Mouse (Mus musculus) kidney, adult 9 months (tissue): ENCODE results near the gene Espl1.
A peak's percentile ranks its signal among the peaks of the same experiment; 100 is the strongest.

Source experiments
- DNase-seq: peaks from one replicate; pipeline ENCODE4 v3.0.0; 2022

Espl1 gene

GRCm38 (mm10) chr15:102295633-102296367 lies at the start of gene Espl1:
Espl1 (plus strand) TSS chr15:102296266.
- peak; percentile 96 for DNase-seq

- DNase-seq, result peak; percentile 98
These were observed 49.2 kb upstream of the Espl1 start for GRCm38 (mm10) chr15:102246866-102247251.

DNA sequence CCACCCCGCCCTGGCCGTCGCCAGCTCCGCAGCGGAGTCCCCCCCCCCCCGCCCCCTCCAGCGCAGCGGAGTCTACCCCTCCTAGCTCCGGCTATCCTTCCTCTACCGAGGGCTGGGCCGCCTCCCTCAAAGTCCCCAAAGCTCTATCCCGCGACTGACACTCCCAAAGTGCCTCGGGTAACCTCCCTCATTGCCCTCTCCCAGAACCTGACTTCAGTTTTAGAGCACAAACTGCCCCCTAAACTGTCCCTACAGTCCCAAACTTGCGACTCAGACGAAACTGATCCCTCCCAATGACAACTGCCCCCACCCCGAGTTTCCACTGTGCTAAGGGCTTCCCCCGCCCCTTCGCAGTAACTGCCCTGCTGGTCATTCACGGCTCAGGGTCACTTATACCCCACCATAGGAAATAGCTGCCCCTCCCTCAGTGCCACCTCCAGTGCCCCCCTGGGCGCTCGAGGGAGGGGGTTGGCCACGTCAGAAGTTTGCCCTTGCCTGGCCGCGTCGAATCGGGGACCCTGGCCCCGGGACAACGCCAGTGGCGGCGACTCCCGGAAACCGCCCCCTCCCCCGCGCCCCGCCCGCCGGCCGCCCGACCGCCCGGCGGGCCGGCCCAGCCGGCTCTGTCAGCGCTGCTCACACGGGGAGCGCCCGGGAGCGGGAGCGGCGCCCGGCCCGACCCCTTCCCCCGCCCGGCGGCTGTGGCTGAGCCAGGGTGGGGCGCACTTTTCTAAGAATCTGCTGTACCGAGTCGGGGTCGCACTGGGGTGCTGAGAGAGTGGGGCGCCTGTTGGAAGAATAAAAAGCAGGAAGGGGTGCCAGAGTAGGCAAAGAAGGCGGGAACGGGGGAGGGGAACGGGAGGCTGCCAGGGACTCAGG lies 48.6 kb upstream of the Espl1 start:
- DNase-seq, result peak; percentile 81

DNA sequence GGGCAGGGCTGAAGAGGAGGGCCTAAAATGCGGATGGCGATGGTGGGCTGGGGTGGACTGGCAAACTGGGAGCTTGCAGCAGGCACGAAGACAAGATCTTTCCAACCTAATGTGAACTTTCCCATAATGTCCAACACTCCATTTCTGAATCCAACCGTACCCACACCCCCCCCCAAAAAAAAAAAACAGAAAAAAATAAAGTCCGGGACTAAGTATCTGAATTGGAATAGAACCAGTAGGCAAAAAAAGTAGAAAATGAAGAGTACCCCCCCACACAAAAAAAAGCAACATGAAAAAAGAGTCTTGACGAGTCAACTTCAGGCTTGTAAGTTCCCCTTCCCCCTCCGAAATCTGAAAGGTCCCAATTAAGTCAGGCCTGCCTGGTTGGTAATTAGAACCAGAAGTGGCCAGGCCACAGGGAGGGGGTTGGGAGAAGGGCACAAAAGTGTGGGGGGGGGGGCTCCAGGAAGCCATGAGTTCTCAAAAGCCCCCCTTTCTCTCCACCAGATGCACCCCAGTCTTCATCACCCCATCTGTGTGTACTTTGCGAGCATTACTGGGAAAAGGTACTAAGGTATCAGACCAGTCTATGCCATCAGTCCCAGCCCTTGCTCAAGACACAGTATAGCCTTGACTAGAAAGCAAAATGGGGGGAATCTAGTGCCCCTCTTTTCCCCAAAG lies 47.8 kb upstream of the Espl1 start:
- no peak for DNase-seq

DNA sequence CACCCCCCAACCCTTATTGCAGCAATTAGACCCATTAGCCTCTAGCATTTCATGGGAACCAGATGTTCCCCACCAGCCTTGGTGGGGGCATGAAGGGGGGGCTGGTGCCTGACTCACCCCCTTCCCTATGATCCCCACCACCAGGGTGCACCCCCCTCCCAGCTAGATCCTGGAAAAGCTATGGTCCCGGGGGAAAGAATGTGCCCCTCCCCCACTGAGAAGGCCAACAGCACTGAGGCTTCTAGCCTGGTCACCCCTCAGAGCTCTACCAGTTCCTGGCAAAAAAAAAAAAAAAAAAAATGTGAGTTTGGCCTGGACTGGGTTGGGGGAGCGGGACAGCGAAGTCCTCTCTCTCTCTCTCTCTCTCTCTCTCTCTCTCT lies 47.3 kb upstream of the Espl1 start:
- DNase-seq, result no peak

DNA sequence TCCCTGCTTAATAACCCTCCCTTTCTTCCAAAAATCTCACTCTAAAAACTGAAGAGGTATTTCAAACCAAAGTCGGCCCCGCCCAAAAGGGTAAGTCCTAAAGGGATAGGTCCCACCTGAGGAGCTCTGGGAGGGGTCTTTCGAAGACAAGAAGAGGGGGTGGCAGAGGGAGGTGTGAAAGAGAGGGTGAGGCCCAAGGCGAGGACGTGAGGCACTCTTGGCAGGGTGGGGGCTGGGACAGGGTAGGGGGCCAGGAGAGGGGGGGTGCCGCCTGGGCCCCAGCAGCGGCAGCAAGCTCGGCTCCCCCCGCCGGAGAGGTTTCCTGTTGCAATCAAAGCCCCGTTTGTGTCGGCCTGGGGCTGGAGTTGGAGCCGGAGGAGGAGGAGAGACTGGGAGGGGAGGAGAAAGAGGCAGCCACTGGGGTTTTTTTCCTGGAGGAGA lies 46.8 kb upstream of the Espl1 start:
- no peak for DNase-seq

DNA sequence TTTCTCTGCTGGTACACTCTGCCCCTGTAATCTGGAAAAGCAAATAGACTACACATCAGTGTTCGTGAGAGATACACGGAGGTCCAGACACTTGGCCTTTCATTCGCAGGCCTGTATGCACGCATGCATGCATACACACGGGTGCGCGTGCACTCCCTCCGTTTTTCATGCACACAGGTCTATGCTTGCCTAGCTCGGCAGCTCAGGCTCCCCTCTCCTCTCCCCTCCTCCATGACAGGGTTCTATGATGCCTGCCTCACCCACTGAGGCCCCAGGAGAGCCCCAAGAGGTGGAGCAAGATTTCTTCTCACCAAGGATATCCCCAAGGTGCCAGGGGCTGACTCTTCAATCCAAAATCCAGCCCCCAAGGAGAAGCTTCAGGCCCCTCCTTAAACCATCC lies 46.1 kb upstream of the Espl1 start:
- DNase-seq, result no peak

GRCm38 (mm10) chr15:102250521-102250920 lies 45.5 kb upstream of the Espl1 start:
- DNase-seq, result no peak

GRCm38 (mm10) chr15:102255547-102256255 lies 40.4 kb upstream of the Espl1 start:
- DNase-seq, result peak; percentile 52

DNA sequence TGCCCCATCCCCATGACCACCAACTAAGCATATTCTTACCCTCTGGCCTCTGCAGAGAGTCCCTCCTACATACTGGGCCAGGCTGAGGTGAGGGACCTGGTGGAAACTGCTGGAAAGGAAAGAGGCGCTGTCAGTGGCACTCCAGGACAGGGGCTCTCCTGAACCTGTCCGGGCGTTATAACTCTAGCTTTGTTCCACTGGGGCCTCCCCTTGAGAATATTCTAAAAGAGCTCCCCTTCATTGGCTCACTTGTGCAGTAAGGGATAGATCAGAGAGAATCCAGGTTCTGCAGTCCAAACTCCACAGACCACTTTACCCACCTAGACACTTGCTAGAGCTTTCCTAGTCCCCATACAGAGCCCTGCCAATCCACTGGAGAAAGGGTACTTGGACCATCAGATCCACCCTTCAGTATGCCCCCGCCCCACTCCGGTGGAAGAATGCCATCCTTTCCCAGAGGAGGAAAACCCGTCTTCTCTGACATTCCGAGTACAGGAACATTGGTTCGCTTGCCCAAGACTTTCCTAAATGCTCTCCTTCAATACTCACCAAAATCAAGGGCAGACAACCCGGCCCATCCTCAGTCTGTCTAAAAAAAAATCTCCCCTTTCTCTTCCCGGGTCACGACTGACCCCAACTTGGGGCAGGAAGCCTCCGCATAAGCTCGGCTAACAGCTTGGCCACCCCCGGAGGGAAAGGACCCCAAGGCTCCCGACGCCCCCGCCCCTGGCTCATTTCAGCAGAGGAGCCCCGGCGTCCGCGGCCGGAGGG lies 39.5 kb upstream of the Espl1 start:
- DNase-seq, result no peak

DNA sequence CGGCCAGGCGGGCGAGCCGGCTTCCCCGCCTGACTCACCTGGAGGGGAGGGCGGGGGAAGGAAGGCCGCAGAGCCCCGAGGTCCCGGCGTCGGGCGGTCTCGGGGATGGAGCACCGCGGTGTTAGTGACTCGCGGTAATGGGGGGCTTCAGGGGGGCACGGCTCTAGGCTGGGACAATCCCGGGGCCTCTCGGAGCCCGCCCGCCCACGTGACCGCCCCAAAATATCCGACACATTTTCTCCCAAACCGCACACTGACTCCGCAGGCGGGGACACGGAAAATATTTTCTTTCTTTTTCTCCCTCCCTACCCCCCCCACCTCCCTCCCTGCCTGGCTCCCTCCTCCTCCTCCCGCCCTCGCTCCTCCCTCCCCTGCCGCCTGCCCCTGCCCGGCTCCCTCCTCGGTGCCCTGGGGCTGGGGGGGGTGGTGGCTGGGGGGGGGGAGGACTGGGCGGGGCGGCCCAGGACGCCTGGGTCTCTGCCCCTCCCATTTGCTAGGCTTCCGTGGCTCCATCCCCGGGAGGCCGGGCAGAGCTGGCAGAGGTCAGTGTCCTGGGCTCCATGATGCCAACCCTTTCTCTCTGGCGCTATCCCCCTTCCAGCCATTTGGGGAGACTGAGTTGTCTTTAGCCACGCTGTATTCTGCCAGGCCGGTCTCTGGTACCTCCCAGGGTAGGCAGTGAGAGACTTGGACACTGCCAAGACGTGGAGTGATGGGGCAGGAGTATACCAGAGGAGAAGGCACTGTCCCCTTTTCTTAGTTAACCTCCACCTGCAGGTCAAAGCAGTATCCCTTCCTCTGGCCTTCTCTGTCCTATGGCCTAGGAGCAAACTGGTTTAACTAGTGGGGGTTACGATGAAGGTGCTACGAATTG lies 38.6 kb upstream of the Espl1 start, which contains the start of gene Rarg:
Gene Rarg (minus strand): TSS at position 316 of the 874 bp plus-strand sequence.
- DNase-seq, result peak; percentile 52

DNA sequence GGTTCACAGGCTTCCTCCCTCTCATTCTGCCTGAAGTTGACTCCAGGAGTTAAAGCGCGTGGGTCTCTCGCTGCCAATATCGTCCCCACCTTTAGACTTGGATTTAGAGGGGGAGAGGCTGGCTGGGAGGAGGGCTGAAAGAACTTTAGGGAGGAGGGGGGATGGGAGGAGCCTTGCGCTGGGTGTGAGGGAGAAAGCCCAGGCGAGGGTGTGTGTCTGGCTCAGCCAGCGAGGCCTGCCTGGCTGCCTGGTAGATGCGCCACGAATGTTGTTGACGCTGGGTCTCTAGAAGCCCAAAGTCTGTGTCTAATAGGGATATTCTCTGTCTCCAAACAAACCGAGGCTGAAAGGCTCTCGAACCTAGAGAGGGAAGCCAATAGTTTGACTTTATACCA lies 38.0 kb upstream of the Espl1 start:
- DNase-seq, result peak; percentile 52

DNA sequence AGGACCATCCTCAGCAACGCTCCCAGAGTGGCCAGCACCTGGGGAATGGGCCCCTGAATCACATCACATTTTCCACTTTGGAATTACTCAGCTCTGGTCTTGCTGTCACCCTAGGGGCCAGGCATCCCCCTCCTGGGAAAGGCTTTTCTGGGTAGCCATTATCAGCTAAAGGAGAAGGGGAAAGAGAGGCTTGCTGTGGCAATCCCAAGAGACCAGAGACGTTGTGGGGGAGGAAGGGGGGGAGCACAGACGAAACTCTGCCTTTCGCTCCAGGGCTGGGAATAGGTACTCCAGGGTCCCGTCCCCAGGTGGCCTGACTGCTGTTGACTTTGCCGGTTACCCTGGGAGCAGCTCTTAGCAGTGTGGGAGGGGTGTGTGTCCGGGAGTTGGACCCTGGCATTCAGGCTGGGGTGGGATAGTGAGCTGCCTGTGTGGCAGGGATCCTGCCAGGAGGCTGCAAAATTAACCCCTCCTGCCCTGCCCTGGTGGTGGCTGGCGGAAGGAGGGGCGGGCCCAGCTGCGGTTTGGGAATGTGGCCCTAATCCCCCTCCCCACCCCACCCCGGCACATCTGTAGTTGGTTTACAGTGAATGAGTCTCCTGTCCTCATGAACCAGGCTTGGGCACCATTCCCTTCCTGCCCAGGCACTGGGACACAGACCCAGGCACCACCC lies 37.3 kb upstream of the Espl1 start:
- DNase-seq, result no peak

DNA sequence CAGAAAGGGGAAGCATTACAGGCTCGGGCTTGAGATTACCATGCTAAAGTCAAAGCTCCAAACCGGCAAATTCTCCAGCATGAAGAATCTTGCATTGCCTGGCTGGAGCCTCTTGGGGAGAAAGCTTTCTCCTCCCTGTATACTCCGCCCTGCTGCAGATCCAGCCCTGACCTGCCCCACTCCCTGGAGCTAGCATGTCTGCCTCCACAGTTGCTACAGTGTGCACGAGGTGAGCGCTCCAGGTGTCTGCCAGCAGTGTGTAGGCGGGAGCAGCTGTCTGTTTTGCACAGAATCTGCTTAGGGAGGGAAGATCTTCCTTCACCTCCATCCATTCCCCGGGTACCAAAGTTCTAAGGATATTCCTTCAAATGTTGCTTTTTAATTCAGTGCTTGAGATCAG lies 33.5 kb upstream of the Espl1 start:
- DNase-seq, result no peak

DNA sequence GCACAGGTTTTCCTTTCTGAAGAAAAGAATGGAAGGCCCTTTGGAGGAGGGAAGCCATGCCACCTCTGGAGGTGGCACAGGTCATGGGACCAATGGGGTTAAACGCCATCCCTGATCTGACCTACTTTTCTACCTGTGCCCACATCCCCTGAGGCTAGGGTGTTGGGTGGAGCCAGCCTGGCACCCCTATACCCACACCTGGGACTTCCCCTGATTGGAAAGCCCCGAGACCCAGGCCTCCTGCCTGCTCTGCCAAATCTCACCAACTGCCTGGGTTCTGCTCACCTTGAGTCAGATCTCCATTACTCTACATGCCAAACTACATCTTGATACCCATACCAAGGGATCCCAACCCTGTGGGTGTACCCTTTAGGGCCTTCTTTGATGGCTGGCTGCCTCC lies 33.0 kb upstream of the Espl1 start:
- no peak for DNase-seq

DNA sequence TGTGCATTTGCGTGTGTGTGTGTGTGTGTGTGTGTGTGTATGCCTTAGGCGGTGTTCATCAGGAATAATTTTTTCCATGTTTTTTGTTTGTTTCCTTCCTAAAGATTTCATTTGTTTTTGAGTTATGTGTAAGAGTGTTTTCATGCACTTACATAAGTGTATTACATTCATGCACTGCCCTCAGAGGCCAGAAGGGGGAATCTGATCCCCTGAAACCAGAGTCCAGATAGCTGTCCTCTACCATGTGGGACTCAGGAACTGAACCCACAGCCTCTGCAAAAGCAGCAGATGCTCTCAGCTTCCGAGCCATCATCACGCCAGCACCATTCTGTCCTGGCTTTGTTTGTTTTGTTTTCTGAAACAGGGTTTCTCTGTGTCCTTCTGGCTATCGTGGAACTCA lies 30.5 kb upstream of the Espl1 start:
- no peak for DNase-seq

GRCm38 (mm10) chr15:102270274-102270960 lies 25.6 kb upstream of the Espl1 start, which contains the start of gene Gm9918:
Gm9918 (plus strand) TSS chr15:102270563.
- DNase-seq, result no peak

DNA sequence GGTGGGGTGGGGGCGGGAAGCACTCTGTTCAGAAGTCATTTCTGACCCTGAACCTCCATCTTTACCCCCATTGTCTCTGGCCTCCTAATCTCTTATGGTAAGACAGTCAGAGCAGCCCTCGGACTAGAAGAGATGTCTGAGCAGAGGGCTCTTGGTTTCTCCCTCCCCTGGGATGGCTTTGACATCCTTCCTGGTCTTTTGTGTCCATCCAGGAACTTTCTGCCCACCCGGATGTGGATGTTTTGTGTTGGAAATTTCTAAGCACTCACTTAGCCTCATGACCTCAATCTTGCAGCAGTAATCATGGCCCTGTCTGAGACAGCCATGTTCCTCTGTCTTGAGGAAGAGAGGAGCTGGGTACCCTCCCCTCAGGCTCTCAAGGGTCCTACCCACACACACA lies 24.6 kb upstream of the Espl1 start:
- DNase-seq, result no peak

- no peak for DNase-seq
These were observed 21.9 kb upstream of the Espl1 start for GRCm38 (mm10) chr15:102273982-102274716.
